Mouse (Mus musculus) layer of hippocampus, adult 8-10 months (tissue): ENCODE measurements around the gene Klf13. TPM values are rescaled to one million over a fixed set of nuclear protein-coding genes. Genes with fewer than 3 reads are reported as not detected.

Source experiments
- DNase-seq, 2 experiments: peaks; one replicate each; pipeline ENCODE4 v3.0.0; 2022; ENCODE audit warnings: low spot score in 2 of 2
- total RNA-seq, 4 experiments: library from RNA; stranded (reverse); gene quantifications; 2 replicates each; pipeline ENCODE4 v1.2.4; 2022

Klf13 gene
- total RNA-seq, 4 experiments from 2014 or later, result 169 to 188 (median 176) TPM

DNA sequence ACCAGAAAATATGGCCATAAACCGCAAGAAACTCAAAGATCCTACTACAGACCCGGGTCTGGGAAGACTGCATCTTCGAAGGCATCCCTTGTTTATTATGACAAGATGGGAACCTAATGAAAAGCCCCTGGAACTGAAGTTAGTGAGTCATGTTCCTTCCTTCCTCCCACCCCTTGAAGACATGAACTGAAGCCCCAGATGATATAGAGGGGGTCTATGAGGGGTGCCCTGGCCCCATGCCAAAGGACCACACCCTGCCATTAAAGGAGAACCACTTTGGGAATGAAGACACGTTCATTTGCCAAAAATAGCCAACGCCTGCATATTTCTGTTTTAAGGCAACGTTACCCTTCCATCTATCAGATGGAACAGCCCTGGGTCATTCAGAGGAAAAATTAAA is 50.0 kb downstream of the Klf13 start:
- no peak for DNase-seq

DNA sequence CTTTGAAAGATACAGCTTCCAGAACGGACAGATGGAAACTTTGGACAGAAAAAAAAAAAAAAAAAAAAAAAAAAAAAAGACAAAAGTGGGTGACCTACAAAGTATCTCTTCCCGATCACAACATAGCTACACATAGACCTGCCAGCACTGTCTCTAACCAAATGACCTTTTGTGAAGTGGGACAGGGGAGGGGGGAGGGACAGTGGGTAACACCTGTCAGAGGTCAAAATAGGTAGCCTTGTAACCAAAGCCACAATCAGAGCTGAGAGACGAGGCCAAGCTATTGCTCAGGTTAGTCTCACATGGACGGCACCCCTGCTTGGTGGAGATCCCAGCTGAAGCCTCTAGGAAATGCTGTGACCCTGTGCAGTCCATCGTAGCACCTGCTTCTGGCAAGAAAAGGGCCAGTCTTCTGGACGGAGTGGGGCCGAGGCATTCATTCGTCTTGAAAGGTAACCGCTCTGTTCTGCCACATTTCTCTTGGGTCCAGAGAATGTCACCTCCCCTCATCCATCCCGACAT is 51.1 kb downstream of the Klf13 start:
- no peak for DNase-seq

DNA sequence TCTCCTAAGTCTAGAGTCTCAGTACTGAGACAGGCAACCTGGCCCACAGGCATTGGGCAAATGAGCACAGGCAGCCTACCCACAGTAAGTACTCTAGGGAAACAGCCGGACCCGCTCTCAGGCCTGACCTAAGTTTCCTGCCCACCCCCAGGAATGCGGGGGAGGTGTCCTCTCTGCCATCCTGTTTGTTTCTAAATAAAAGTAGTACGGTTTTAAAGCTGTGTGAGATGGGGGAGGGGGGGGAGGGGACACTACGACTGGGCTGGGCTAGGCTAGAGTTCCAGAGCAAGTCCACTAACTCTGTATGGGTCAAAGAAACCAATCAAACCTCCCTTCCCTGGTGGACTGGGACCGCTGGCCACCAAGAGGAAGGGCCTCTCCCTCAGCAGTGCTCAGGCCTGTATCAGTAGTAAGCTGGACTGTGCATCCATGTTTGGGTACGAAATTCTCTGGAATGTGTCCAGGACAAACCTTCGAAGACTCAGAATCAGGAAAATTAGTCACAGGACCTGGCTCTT is 51.6 kb downstream of the Klf13 start:
- DNase-seq, result no peak

DNA sequence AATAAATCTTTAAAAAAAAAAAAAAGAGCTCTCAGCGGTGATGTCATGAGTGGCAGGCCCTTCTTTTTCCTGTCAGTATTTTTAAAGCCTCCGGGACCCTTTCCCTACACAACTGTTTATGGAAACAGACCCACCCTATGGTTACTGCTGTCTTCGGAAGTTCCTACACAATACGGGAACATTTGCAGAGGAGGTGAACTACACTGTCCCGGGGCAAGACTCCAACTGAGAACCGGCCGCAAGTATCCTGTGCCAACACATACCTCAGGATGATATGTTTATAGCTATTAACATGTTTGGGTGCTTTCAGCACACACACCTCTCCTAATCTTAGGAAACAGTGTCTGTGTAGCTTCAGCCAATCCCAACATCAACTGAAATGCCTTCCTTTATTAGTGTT is 53.7 kb downstream of the Klf13 start:
- no peak for DNase-seq

DNA sequence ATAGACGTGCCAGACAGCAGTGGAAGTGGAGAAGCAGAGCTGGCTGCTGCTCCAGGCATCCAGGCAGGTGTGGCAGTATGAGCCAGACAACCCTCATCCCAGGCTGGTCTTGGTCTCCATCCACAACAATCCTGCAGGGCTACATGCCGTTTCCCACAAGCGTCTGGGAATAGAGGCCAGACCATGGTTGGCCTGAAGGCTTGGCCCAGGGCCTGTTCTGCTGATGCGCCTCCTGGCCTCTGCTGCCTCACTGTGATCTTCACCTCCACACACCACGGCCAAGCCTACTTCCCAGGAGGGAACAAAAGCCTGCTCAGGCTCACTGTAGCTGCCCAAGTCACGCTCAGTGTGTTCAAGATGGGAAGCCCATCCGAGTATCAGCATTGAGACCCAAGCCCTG is 56.0 kb downstream of the Klf13 start:
- DNase-seq, result no peak

DNA sequence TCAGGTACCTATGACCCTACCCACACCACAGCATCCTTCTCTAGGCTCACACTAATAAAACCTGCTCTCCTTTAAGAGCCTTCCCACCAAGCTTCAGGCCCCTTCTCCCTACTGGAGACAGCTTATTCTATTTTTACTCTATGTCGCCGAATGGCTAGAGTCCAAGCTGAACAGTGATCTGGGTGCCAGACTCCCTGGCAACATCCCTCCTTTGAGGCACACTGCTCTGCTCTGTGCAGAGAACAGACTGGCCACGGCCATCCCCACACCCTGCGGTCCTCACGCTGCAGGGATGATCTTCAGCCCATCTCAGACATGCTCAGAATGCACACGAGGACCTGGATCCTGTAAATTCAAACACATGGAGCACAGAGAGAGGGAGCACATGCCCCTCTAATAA is 59.1 kb downstream of the Klf13 start:
- no peak for DNase-seq

DNA sequence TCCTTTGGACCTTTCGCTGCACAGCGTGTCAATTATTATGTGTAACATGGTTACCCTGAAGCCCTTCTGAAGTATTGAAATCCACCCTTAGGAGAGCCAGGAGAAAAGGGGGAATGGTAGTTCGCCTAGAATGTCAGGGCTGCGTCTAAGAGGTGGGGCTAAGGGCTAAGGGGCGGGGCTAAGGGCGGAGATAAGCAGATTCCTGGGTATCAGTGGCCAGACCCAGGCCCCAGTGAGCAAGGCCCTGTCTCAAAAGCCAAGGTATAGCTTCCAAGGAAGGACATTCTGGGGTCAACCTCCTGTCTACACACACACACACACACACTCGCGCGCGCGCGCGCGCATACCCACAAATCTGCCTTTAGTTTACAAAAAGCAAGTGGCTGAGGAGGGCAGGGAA is 61.1 kb downstream of the Klf13 start:
- no peak for DNase-seq

DNA sequence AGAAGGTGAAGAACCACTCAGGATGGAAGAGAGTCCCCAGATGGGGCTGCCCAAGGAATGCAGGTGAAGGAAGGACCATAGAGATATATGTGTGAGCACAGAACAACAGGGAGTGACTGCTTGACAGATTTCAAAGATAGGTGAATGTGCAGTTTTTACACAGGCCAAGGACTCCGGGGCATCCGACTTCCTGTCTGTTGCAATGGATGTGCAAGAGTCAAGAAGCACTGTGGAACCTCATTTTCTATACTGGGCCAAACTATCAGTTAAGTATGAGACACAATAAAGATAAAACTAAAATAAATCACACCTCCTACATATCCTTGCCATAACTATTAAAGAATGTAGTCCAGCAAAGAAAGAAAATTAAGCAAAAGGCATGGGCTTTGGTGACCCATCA is 62.1 kb downstream of the Klf13 start:
- no peak for DNase-seq

DNA sequence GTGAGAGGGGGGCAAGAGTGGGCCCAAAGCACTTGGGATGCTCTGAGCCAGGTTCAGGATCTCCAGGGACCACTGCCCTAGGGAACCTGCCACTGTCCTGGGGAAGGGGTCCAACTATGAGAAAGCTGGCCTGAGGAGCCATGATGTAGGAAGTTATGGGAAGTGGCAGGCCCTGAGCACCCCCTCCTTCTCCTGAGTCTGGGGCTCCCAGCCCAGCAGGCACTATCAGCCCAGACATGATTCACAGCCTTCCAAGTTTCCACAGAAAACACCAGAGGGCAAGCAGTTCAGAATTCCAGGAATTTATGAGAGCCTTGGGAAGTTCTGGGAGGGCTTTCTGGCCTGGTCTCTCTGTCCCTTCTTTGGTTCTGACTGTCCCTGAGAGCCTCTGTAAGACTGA is 63.0 kb downstream of the Klf13 start:
- DNase-seq, result no peak

DNA sequence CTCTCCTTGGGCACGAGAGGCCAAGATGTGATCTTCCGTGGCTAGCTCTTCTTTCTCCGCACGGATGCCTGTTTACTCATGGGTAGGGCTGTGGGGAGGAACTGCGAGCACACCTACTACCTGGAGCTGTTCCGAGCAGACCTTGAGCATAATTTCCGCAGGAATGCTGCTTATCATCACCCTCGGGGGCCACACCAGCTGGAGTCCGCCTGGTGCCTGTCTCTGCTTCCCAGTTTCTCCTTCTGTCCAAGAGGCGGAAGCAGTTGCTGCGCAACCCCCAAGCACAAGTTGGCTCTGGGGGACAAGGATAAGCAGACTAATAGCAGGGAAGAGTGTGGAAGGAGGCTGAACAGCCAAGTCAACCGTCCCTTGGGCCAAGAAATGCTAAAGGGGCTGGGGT is 64.8 kb downstream of the Klf13 start:
- DNase-seq, result no peak

DNA sequence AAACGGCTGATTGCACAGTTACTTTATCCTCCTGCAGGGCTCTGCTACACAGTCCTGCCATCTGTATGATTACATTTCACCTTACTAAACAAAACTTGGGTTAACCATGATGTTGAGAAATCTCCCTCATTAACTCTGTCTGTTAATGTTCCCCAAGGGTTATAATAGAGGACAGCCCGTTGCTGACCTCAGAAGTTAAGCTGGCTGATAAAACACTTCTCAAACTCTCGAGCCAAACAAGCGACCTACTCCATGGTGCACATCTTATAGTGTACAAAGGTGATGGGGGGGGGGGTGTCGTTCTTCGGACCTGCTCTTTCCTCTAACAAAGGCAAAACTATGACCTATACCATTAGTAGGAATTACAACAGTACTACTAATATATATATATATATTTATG is 67.0 kb downstream of the Klf13 start:
- no peak for DNase-seq

DNA sequence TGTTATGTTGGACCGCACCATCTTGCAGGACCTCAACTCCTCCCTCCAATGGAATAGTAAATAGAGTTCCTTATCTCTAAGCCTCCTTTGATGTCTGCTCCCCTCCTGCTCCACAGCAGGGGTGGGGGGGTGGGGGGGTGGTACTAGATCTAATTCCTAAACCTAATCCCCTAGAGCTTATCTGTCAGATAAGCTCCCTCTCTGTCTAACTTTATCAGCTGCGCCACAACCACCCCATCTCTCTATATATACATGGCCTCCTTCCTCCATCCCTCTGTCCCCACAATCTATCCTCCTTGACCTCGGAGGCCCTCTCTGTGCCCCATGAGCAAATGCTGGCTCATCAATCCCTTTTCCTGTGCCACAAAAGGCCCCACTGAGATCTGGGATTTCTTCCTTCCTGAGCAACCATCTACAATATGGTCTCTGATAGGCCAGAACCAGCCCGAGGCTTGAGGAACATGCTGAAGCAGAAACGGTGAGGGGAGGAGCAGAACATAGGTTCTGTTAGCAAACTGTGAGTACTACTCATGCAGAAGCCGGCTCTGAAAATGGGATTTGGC is 70.3 kb downstream of the Klf13 start:
- no peak for DNase-seq

DNA sequence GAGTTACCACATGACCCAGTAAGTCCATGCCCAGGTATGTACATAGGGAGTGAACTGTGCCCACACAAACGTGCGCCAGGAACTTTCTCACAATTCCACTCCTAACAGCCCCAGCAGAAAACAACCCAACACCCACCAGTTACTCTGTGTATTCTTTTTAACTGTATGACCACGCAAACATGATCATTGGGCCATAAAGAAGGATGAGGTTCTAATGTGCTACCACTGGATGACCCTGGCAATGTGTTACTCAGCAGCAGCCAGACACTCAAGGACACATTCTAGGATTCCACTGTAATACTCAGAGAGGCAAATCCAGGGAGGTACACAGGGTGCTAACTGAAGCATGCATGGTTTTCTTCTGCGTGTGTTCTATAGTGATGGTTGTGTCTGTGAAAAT is 72.8 kb downstream of the Klf13 start:
- DNase-seq, result no peak

DNA sequence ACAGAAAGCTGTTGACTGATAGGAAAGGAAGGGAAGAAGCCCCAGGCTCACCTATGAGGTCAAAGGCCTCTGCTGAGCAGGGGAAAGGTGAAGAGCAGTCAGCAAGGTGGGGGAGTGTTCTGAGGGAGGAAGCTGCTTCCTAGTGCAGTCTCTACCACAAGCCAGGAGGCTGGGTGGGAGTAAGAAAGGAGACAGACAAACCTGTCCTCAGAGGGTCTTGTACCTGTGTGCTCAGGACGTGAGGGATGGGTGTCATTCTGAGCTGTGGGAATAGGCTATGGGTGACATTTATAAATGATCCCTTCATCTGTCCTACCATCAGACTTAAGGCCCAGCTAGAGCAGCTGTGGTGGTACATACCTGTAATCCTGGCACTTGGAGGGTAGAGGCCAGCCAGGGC is 75.7 kb downstream of the Klf13 start:
- no peak for DNase-seq

DNA sequence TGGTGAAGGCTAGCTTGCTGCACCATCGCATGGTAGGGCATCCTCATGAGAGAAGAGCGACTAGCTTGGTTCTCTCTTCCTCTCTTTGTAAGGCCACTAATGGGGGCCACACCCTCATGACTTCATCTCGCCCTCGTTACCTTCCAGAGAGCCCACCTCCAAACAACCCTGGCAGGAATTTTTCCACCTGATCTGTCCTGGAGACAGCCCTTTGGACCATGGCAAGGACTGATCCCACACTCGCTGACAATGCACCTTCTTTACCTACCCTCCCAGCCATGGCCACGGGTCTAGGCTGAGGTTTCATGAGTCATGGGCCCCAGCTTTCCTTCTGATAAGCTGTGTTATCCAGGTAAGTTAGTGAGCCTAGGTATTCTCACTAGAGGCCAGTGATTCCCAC is 77.6 kb downstream of the Klf13 start:
- DNase-seq, result no peak

DNA sequence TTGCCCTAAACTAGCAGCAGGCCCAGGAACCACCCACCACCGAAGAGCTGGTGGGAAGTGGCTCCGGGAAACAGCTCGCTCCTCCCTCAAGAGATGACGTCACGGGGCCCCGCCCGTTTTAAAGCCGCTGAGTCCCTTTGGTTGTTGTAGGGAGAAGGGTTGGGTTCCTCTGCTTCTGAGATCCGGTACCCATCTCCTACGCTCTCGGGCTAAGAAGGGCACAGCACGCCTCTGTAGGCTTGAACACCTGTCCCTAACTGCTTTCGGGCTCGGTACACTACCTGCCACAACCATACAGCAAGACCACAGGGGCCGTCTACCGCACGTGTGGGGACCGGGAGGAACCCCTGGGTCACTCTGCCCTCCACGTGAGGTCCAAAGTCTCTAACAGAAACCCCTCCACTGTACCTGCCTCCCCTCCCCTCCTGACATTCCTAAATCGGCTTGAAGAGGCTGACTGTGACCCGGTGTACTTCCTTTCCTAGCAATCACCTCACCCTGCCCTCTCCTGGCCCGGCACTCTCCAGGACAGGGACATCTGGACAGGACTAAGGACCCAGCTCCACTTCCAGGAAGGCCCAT is 80.1 kb downstream of the Klf13 start:
- DNase-seq, result peak; percentile 86

DNA sequence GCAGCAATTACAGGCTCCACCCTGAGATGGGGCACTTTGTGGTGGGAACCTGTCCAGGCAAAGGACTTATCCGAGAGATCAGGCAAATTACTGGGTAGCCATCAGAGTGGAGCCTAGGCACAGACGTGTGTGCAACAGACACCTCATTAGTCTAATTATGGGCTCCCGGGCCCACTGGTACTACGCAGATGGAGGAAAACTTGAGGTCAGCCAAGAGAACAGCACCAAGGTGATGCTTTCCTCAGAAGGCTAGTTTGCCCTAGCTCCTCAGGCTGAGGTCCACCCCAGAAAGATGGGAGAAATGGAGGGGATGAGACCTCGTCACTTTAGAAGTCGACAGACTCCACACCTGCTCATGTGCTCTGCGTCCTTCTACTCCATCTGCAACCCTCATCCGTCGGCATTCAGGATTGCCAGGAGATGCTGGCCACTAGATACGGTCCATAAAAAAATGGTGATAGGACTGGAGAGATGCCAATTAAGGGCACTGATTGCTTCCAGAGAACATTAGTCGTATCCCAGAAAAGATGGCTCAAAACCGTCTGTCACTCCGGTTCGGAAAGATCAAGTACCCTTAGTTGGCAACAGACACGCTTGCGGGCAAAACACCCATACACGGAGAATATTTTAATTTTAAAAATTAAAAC is 80.8 kb downstream of the Klf13 start:
- no peak for DNase-seq

DNA sequence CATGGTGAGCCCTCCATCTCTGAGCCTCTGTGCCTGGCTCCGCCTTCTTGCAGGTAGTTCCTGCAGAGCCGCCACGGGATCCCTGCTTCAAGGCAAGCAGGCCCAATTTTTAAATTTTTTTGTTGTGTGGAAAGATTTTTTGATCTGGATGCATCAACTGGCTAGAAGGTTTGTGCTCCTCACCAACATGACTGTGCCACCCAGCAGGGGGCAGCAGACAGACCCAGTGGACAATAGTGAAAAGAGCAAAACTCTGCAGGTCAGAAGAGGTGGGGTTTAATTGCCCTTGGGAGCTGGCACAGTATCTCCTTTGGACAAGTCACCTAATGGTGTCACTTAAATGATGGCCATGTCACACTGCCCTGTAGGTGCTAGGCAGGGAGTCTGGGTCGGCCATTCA is 83.4 kb downstream of the Klf13 start:
- DNase-seq, result peak; percentile 43 to 67

DNA sequence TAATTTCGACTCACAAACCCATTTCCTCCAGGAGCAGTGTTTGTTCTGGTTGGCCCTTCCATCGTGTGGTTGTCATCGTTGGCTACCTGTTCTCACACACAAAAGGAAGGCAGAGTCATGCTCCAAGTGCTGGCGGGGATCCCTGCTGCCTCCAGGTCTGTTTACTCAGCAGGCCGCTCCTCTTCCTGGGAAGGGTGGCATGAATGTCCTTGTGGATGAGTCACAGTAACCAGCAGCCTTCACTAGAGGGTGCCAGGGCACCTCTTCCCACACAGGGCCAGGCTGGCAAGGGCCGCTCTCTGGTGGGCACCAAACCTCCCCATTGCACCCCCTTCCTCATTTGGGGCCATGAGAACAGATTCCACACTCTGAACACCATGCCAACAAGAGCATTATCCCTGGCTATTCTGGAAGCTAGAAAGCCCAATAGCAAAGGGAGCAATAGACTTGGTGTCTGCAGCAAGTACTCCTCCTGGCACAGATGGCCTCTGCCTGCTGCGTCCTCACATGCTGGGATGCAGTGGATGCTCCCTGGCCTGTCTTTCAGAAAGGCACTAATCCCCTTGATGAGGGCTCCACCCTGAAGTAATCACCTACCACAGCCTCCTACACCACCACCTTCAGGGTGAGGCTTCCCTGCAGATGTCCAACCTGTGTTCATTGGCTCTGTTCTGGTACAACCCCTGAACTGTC is 86.7 kb downstream of the Klf13 start:
- DNase-seq, result peak in 1 of 2 experiments; percentile 50
